Mouse (Mus musculus) ES-E14 (cell line): Measurements from ENCODE around the gene Lemd2.

Experiments
- CHD2 ChIP-seq: IDR thresholded peaks from 2 replicates; pipeline ENCODE4 v1.6.1; 2014; ENCODE audit warnings: mild to moderate bottlenecking, low read depth, low read length, inconsistent platforms
- HCFC1 ChIP-seq: IDR thresholded peaks from 2 replicates; pipeline ENCODE4 v1.6.1; 2012; ENCODE audit warnings: low read length, inconsistent platforms, borderline replicate concordance; ENCODE audit not compliant: insufficient read depth
- MAFK ChIP-seq: IDR thresholded peaks from 2 replicates; pipeline ENCODE4 v1.6.1; 2014; ENCODE audit warnings: mild to moderate bottlenecking, low read depth, low read length, inconsistent platforms; ENCODE audit not compliant: insufficient read depth
- ZC3H11A ChIP-seq: IDR thresholded peaks from 2 replicates; pipeline ENCODE4 v1.6.1; 2012; ENCODE audit warnings: low read depth, mild to moderate bottlenecking, inconsistent platforms, low read length, borderline replicate concordance
- ZNF384 ChIP-seq: IDR thresholded peaks from 2 replicates; pipeline ENCODE4 v1.6.1; 2012; ENCODE audit warnings: low read depth, low read length, inconsistent platforms

DNA sequence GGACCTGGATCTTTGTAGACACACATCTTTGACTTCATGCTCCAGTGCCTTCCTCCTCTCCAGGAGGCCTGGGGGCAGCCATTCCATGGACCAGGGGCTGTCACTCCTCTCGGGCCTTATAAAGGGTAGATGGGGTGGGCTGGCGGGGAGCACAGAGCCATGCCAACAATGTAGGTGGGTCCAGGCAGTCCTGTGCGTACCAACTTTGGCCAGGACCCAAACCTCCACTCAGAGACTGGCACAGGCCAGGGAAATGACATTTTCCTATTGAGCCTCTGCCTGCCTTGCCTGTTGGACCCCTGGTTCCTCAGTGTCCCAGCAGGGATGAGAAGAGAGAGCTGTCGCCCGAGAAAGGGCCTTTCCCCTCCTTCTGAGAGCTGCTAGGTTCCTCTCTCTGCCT lies 21.9 kb downstream of the Lemd2 start:
- TF ChIP-seq MAFK (no peak), ZC3H11A (no peak), ZNF384 (no peak), CHD2 (no peak), HCFC1 (no peak)
